Mouse (Mus musculus): Measurements from ENCODE around the gene AC134908.4.
A peak's percentile ranks its signal among the peaks of the same experiment; 100 is the strongest.
"Not testable (repeated sequence)": the region's sequence is repeated elsewhere in the genome, so short reads cannot be mapped to it uniquely, and the experiment has no call there.

The AC134908.4 gene

DNA sequence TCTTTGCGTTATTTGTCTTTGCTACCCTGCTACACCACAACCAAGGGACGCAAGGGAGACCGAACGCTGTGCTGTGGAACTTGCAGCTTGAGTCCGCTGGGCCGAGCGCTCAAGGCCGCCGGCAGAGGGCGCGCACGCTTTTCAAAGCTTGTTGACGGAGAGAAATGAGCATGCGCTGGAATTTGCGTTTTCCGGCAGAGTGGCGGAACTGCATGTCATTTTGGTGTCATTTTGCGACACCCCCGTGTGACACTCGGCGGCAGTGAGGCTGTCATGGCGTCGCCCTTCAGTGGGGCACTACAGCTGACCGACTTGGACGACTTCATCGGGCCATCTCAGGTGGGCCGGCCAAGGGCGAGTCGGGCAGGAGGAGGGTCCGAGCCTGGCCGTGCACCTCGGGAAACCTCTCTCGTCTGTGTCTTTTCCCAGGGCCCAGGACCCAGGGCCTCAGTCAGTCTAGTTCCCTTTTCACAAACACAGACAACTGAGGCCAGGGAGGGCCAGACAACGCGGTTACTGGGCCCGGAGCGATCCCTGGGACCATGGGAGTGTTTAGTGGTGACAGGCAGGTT, 21.8 kb downstream of the AC134908.4 start, which contains the start of gene Narfl:
Gene Narfl (plus strand): TSS at position 228 of the 572 bp plus-strand sequence.
- peak; percentile 99 for DNase-seq (ENCODE audit: low spot score)

DNA sequence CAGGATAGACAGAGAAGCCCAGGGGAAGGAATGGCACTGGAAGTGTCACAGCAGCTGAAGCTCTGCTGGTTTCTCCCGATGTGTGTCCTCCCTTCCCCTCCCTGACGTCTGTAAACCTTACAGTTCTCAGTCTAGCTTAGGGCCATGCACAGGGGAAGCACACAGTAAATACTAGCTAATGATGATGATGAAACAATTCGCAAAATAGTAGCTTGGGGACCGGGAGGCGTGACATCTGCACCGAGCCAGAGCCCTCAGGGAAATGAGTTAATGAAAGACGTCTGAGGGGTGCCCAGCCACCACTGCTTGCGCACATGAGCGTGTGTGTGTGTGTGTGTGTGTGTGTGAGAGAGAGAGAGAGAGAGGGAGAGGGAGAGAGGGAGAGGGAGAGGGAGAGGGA, 26.1 kb downstream of the AC134908.4 start:
- no peak for DNase-seq (ENCODE audit: low spot score)

DNA sequence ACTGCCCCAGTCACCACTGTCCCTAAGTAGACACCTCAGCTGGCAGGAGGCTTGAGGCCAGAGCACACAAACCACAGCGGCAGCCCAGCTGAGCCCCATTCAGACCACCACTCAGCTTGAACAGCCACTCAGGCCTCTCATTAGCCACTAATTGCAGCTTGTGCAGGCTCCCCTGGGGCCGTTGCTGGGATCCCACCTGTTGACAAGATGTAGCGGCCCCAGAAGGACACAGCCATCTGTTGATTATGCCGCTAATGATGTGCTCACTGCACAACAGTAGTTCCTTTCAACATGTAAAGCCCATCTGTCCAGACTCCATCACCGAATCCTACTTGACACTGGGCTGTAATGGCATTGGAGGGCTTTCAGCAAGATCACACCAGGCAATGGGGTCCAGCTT, 29.6 kb downstream of the AC134908.4 start:
- DNase-seq (ENCODE audit: low spot score): no peak

DNA sequence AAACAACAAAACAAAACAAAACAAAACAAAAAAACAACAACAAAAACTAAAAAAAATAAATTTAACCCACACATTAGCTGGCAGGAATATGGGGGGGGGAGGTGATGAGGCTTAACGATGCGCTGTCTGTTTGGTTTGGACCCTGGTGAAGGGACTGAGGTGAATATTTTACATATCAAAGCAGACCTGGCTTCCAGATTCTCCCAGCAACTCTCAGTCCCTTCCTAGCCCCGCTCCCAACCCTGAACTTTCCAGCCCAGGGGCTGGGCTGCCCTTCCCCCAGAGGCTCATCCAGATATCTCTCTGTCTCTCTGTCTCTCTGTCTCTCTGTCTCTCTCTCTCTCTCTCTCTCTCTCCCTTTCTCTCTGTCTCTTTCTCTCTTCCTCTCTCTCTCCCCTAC, 32.9 kb downstream of the AC134908.4 start:
- DNase-seq (ENCODE audit: low spot score): no peak

DNA sequence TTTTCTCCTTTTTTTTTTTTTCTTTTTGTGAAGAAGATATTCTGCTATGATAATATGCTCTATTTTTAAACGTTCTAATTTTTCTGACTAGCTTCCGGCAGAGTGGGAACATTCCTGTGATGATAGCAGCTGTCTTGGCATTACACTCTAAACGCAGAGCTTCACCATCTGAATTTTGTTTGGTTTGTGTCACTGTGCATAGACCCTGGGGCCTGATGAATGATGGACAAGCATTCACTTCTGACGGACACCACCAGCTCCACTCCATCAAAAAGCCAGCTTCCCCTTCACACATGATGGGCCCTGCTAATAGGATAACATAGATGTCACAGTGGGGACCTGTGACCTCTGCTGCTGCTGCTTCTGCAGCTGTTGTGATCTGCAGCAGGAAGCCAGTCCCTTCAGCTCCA, 33.9 kb downstream of the AC134908.4 start:
- DNase-seq (ENCODE audit: low spot score): no peak

DNA sequence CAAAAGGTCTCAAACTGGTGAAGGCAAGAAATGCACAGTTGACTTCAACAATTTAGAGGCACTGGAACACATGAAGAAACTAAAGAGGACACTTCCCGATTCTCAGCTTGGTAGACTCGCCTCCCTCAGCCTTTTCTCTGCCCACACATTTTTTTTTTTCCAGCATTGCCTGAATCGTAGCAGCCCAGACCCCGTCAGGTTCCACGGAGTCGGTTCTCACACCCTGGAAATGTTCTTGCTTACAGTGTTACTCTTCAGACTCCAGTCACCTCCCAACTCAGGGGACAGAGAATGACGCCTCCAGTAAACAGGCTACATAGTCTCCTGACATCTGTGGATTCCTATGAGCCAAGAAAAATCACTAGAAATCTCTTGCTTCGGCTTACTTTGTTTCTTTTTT, 35.3 kb downstream of the AC134908.4 start:
- no peak for DNase-seq (ENCODE audit: low spot score)

DNA sequence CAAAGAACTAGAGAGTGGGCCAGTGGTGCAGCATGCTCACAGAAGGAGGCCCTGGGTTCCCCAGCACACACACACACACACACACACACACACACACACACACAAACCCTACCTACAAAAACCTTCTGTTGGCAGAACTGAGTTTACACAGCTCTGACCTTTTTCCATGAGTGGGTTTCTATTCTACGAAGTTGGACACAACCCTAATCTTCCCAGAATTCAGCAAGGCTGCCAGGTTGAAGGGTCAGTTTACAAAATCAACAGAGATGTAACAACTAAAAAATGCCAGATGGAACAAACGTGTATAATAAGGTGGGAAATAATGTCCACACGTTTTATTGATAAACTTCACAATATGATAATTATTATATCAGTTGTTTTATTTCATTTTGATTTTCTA, 37.8 kb downstream of the AC134908.4 start:
- no peak for DNase-seq (ENCODE audit: low spot score)

DNA sequence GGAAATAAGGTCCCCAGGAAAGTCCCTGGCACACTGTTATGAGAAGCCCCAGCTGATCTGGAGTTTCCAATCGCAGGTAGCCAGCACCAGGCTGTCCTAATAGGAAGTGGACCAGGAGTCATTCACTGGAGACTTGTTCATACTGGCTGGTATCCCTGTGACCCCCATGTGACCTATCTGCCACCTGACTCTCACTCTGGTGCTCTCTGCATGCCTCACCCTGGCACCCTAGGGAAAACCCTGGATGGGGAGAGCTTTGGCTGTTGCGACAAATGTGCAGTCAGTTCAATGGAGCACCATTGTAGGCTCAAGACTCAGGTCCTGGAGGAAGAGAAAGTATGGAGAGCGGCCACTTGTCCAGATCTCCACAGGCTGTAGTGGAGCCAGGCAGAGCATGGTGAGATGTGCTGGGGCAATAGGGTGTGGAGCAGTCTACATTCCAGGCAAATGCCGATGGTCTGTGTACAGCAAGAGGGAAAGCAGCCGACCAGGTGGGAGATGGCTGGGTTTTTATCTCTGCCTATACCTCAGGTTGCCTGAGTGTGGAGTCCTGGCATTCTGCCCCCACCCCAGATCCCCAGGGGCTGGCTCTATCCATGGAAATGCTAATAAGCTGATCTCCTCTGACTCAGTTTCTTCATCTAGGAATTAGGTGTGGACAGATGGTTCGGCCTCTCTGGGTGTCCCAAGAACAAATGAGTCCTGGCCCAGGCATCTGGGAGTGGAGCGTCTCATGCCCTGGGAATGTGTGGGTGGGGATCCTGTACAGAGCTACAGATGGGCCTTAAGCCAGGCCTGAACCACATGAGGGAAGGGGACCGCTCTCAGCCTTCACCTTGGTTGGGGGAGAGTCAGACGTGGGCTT, 38.8 kb downstream of the AC134908.4 start:
- no peak for DNase-seq (ENCODE audit: low spot score)

DNA sequence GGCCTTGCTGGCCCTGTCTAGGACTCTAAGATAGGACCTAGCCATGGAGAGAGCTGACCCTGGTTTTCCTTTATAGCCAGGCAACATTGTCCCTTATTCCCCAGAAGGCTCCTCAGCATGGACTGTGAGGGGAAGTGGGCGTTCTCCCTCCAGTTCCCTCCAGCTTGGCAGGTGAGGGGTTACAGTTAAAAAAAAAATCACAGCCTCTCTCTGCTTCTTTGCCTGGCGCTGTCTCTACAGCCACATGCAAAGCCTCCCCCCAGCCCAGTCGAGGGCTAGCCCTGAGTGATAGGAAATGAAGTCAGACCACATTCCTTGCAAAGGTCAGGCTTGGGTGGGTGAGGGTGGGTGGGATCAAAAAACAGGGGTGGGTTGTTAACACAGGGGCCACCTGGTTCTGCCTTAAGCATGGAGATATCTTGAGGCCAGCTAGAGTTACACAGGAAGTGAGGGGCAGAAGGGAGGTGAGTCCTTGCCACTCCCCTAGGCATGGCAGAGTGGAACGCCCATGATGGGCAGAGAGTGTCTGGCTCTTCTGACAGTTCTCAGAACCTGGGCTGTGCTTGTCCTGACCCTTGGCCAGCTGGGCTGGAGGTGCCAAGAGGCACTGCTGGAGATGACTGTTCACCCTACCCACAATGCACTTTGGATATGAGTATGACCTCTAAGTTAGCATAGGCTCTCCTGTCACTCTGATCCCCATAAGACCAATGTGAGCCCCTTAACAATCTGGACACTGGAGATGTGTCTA, 39.7 kb downstream of the AC134908.4 start:
- no peak for DNase-seq (ENCODE audit: low spot score)

DNA sequence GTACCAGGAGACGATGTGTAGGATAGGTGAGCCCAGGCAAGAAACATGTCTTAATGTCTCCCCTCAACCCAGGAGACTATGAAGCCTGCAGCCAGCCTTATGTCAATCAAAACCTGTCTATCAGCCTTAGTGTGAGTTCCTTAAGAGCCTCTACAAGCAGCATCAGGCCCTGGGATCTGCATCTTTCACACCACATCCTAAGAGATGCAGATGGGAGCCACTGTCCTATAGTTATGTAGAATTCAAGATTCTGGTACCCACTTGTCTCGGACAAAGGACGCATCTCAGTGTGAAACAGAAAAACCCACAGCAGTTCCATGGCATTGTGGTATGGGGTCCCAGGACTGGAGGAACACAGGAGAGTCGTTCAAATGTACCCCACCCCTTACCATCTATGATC, 40.4 kb downstream of the AC134908.4 start:
- DNase-seq (ENCODE audit: low spot score): no peak

DNA sequence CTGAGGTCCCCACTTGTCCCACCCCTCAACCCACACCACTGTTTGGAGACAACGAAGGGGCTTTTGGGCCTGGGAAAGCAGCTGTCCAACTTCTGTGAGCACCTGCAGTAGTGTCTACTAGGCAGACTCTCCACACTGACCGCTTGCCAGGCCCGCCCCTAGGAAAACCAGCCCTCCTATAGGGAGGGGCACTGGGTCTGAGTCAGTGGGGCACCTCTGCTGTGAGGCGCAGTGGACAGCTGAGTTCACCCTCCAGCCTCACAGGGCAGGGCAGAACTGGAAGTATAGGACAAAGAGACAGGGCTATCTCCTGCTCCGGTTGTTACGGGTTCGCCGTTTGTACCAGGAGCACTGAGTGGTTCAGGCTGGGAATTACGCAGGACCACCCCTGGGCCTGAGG, 41.2 kb downstream of the AC134908.4 start, which contains the start of gene Msln:
Gene Msln (minus strand): TSS at position 138 of the 400 bp plus-strand sequence.
- DNase-seq (ENCODE audit: low spot score): no peak

DNA sequence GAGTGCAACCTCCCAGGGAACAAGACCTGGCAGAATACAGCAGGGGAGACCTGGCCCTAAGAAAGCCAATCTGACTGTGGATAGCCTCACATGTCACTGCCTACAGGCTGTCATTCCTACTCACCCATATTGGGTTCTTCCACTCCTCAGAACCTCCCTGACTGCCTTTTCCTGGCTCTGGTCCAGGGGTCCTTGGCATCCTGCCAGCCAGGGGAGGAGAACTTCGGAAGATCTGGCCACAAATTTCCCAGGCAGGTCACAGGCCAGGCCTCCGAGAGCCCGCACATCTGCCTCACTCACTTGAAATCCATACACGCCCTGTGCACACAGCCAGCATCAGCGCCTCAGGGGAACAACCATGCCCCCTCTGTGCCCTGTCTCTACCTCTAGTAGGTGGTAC, 44.0 kb downstream of the AC134908.4 start:
- no peak for DNase-seq (ENCODE audit: low spot score)

DNA sequence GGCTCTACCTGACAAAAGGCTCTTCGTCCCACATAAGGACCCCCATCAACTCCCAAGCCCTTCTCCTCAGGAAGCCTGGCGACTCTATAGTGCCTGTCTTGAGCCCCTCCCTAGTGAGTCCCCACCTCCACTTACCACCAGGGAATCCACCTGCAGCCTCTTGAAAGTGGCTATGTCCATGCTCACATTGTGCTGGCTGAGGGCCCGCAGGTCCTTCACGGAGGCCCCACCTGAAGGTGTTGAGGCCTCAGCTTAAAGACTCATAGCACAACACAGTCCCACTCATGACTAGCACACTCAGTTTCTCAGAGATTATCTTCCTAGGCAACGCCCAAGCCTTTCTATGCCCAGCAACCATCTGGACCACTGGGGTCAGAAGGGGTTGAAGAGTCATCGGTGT, 46.1 kb downstream of the AC134908.4 start:
- DNase-seq (ENCODE audit: low spot score): no peak

DNA sequence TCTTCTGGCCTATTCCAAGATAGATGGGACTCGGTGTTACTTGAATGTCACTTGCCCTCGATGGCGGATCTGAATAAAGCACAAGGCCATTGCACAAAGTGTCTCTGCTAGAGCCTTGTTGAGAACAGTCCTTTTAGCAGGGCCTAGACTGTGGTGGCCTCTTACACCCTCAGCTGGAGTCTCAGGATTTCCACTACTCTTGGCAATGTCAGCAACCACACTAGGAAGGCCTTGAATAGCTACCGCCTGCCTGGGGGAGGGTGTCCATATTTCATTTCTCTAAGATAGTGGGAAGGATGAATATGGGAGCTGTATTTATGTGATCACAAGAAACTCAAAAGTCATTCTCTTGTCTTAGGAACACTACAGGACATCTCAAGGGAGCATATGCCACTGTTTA, 47.2 kb downstream of the AC134908.4 start:
- DNase-seq (ENCODE audit: low spot score): no peak

DNA sequence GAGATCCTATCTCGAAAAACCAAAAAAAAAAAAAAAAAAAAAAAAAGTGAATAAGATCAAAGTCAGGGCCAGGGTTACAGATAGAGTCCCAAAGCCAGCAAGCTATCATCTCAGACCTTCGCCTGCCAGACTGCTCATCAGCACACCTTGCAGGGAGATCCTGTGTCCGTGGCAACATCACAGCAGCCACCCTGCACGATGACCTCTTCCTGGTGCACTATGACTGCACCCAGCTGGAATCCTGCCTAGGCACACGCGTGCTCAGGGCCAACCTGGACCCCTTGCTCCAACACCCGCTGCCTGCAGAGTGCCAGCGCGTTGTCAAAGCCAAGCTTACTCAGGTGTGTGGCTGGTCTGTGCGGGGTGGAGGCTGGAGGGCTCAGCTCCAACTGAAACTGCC, 51.1 kb downstream of the AC134908.4 start:
- no peak for DNase-seq (ENCODE audit: low spot score)

DNA sequence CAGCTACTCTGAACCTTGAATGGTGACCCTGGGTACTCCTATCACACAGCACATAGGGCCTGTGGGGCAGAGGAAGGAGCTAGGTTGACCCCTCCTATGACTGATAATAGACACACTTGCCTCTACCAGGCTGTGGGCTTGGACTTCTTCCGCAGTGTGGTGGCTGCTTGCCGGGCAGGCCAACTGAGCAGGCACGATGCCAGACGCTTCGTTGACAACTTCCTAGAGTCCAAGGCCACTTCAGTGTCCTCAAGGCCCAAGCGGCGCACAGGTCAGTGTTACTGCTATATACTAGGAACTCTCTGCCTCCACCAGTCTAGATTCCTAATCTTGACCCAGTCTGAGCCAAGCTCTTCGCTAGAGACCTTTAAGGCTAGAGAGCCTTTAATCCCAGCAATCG, 51.6 kb downstream of the AC134908.4 start:
- no peak for DNase-seq (ENCODE audit: low spot score)

DNA sequence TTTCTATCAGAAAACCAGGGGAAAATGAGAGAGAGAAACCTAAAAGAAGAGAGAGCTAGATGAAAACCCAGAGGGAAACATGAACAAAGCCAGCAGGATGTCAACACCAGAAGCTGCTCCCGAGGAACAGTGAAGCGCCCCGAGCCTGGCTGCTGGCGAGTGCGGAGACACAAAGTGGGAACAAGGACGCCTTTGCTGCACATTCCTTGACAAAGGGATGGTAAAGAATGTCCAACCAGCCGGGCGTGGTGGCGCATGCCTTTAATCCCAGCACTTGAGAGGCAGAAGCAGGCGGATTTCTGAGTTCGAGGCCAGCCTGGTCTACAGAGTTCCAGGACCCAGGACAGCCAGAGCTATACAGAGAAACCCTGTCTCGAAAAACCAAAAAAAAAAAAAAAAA, 54.0 kb downstream of the AC134908.4 start:
- not testable (repeated sequence) for DNase-seq (ENCODE audit: low spot score)

Data from layer of hippocampus, adult 11-12 months (tissue).